Mouse (Mus musculus): ENCODE results near the gene Vps37d.

Vps37d gene

DNA sequence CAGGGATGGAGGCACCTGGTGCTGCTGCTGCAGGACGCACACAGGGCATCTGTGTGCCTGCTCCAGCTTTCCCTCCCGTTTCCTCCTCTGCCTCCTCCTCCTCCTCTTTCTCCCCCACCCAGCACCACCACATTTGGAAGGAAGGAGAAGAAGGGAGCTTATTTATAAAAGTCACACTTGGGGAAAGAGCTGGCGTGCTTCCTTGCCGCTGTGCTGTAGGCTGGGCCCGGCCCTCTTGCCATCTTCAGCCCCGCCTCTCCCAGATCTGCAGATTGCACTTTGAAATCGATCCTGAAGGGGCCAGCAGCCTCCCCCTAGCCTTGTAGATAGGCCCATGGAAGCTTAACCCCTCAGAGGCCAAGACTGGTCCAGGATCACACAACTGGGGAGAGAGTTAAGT, 52.2 kb downstream of the Vps37d start:
- DNase-seq, result no peak

- DNase-seq, result no peak
Measured at GRCm38 (mm10) chr5:135024665-135025224, 53.3 kb downstream of the Vps37d start.

DNA sequence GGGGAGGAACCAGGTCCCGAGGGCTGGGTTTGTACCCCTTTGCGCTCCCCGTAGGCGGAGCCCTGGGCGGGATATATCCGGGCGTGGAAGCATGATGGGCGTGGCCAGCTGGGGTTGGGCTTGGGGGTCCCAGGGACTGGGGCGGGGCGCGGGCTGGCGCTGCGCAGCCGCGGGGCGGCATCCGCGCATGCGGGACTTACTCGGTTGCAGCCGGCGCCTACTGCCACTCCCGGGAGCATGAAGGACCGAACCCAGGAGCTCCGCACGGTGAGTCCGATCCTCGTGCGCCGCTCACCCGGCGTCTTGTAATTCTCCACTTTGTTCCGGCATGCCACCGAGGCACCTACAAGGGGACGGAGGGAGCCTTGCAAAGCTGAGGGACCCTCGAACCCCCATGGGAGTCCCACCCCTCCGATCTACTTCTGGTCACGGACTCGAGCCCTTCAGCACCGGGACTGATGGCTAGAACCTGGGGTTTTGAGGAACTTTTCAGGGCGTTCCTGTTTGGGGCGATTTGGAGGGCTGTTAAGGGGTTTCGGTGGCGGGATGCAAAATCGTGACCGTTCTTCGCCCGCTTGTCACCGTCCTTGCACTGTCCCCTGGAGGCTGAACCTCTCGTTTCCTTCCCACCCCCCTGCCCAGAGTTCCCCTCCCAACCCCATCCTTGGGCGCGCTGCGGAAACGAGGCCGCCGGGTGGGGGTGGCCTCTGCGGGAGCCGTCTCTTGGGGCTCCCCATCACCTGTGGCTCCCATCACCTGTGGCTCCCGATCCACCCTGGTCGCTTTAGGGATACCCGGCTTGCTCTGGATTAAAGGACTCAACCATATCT, 54.5 kb downstream of the Vps37d start, which contains the start of gene Stx1a:
Stx1a (plus strand) TSS at position 139 of the 830 bp plus-strand sequence.
- DNase-seq, result peak; percentile 47 to 54
